Mouse (Mus musculus) erythroblast, embryonic 14.5 days (primary cell): ENCODE measurements around the gene Akirin2.

Experiments used
- GATA1 ChIP-seq: IDR thresholded peaks from 2 replicates; pipeline ENCODE4 v1.6.1; 2012; ENCODE audit warnings: low read length, inconsistent platforms, mixed read lengths
- TAL1 ChIP-seq: IDR thresholded peaks from 3 replicates; pipeline ENCODE4 v1.6.1; 2012; ENCODE audit warnings: low read length, inconsistent platforms, mixed read lengths

DNA sequence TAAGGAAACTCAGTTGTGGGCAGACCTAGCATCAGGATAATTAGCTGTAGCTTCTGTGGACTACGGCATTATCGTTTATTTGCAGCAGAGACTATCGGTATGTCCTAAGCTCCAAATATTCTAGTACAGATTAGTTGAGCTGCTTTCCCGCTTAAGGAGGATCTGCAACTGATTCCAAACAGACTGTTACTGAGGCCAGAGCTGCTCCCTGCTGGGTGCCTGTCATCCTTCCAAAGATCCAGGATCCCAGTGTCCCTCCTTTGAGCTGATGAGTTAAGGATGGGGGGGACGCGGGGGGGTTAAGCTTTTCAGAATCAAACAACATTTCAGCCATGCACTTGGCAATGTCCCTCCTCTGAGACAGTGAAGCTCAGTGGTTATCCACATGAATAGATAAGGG is 20.8 kb upstream of the Akirin2 start:
- TF ChIP-seq GATA1, result no peak
- no peak for TF ChIP-seq TAL1
